Mouse (Mus musculus): ENCODE measurements around the gene Atf6b.

- TF ChIP-seq CTCF (IDR thresholded peaks at IDR 0.05; ENCODE audit: low read depth, low read length) (no peak), POLR2A (IDR thresholded peaks at IDR 0.05; ENCODE audit: insufficient read depth, low read length) (no peak), EP300 (IDR thresholded peaks at IDR 0.05; ENCODE audit: insufficient read depth, low read depth, low read length) (no peak)
These were observed 8.2 kb downstream of the Atf6b start for GRCm38 (mm10) chr17:34655160-34655559.
